8 mouse cellular contexts compared by ENCODE assay signal in genomic region chr19:4305491-4306189, GRCm38 (mm10). TPM values are rescaled to one million over a fixed set of nuclear protein-coding genes. Genes with fewer than 3 reads are reported as not detected.
DNase-seq lines count a peak whose midpoint lies in the region; ATAC-seq and TF ChIP-seq lines count a peak whose summit lies in the region.

No protein-coding gene starts in this region.

- H3K36me3 ChIP-seq in embryonic facial prominence, embryonic 12.5 days: no peaks in the 10 kb centered on the region
- H3K36me3 ChIP-seq in heart, postnatal 0 days (replicated peaks; ENCODE audit: control insufficient read depth, insufficient read depth, low read length): no peaks in the 10 kb centered on the region
- no peaks in the 10 kb centered on the region for H3K36me3 ChIP-seq in limb, embryonic 11.5 days (ENCODE audit: control insufficient read depth, insufficient read depth, low read length)
- no peaks in the 10 kb centered on the region for H3K36me3 ChIP-seq in midbrain, embryonic 15.5 days (replicated peaks)

- WGBS in embryonic facial prominence, embryonic 12.5 days: 1% methylated on average over 64 of the region's 68 CpGs
- 1% methylated on average over 60 of the region's 68 CpGs for WGBS in heart, postnatal 0 days
- under 1% methylated on average over 42 of the region's 68 CpGs for WGBS in limb, embryonic 11.5 days
- under 1% methylated on average over 62 of the region's 68 CpGs for WGBS in midbrain, embryonic 15.5 days

- ATAC-seq in embryonic facial prominence, embryonic 12.5 days (ENCODE audit: insufficient number of reproducible peaks, insufficient read depth, low FRiP score, low TSS enrichment): peak; percentile 19
- ATAC-seq in heart, postnatal 0 days (ENCODE audit: insufficient read depth, low read depth): peak; percentile 64
- peak; percentile 19 for ATAC-seq in limb, embryonic 11.5 days (ENCODE audit: insufficient number of reproducible peaks, low FRiP score, low TSS enrichment, low read depth)
- ATAC-seq in midbrain, embryonic 15.5 days (replicated peaks): peak; percentile 54

- DNase-seq in kidney, adult 18-20 months: peak; percentile 62
- DNase-seq in kidney, adult 11 months: no peak
- DNase-seq in adrenal gland, postnatal 10 days: peak; percentile 60
- peak; percentile 48 for DNase-seq in heart, postnatal 0 days (ENCODE audit: low spot score)
- DNase-seq in limb, embryonic 11.5 days (ENCODE audit: low spot score): peak; percentile 70
- peak; percentile 71 for DNase-seq in testis, postnatal 14 days (ENCODE audit: low spot score)

- no peaks in the 10 kb centered on the region for H3K27me3 ChIP-seq in embryonic facial prominence, embryonic 12.5 days
- no peaks in the 10 kb centered on the region for H3K27me3 ChIP-seq in heart, postnatal 0 days (ENCODE audit: control insufficient read depth, insufficient read depth, low read length)
- H3K27me3 ChIP-seq in limb, embryonic 11.5 days (ENCODE audit: control insufficient read depth, insufficient read depth, low read length): no peaks in the 10 kb centered on the region
- H3K27me3 ChIP-seq in midbrain, embryonic 15.5 days (replicated peaks): no peaks in the 10 kb centered on the region

- peak overlapping the region; percentile 80 for H3K27ac ChIP-seq in embryonic facial prominence, embryonic 12.5 days
- peak overlapping the region; percentile 80 for H3K27ac ChIP-seq in heart, postnatal 0 days (ENCODE audit: low read depth)
- peak overlapping the region; percentile 81 for H3K27ac ChIP-seq in limb, embryonic 11.5 days (replicated peaks; ENCODE audit: low read depth, low read length)
- H3K27ac ChIP-seq in midbrain, embryonic 15.5 days: peak overlapping the region; percentile 88

- H3K4me3 ChIP-seq in embryonic facial prominence, embryonic 12.5 days: peak overlapping the region; percentile 93
- H3K4me3 ChIP-seq in heart, postnatal 0 days (ENCODE audit: low read depth, low read length): peak overlapping the region; percentile 84
- H3K4me3 ChIP-seq in limb, embryonic 11.5 days (ENCODE audit: low read depth, low read length): peak overlapping the region; percentile 68
- H3K4me3 ChIP-seq in midbrain, embryonic 15.5 days: peak overlapping the region; percentile 100

- H3K4me2 ChIP-seq in embryonic facial prominence, embryonic 12.5 days (replicated peaks): peak overlapping the region; percentile 87
- H3K4me2 ChIP-seq in heart, postnatal 0 days (ENCODE audit: low read depth, low read length): peak overlapping the region; percentile 92
- peak overlapping the region; percentile 71 for H3K4me2 ChIP-seq in limb, embryonic 11.5 days (ENCODE audit: low read depth, severe bottlenecking)
- peak overlapping the region; percentile 65 for H3K4me2 ChIP-seq in midbrain, embryonic 15.5 days

- no peak for TF ChIP-seq EP300 in heart, postnatal 0 days (IDR thresholded peaks at IDR 0.05; ENCODE audit: low read depth)

- H3K4me1 ChIP-seq in embryonic facial prominence, embryonic 12.5 days: peaks cover 47% of the 10 kb centered on the region
- H3K4me1 ChIP-seq in heart, postnatal 0 days (ENCODE audit: control insufficient read depth, insufficient read depth): peaks cover 35% of the 10 kb centered on the region
- peaks cover 39% of the 10 kb centered on the region for H3K4me1 ChIP-seq in limb, embryonic 11.5 days (ENCODE audit: control insufficient read depth, insufficient read depth, low read length)
- H3K4me1 ChIP-seq in midbrain, embryonic 15.5 days: peaks cover 59% of the 10 kb centered on the region

- no peak for TF ChIP-seq CTCF in heart, postnatal 0 days (IDR thresholded peaks at IDR 0.05; ENCODE audit: low read depth)

- peak overlapping the region; percentile 90 for H3K9ac ChIP-seq in embryonic facial prominence, embryonic 12.5 days
- H3K9ac ChIP-seq in heart, postnatal 0 days (replicated peaks; ENCODE audit: low read depth, low read length): peak overlapping the region; percentile 90
- peak overlapping the region; percentile 98 for H3K9ac ChIP-seq in limb, embryonic 11.5 days (ENCODE audit: low read length)
- peak overlapping the region; percentile 97 for H3K9ac ChIP-seq in midbrain, embryonic 15.5 days

- H3K9me3 ChIP-seq in embryonic facial prominence, embryonic 12.5 days: no peaks in the 10 kb centered on the region
- H3K9me3 ChIP-seq in heart, postnatal 0 days (replicated peaks; ENCODE audit: control insufficient read depth, low read length): no peaks in the 10 kb centered on the region
- no peaks in the 10 kb centered on the region for H3K9me3 ChIP-seq in limb, embryonic 11.5 days (ENCODE audit: control insufficient read depth, low read length)
- H3K9me3 ChIP-seq in midbrain, embryonic 15.5 days: no peaks in the 10 kb centered on the region

RNA-seq across cellular contexts. Expression of gene Grk2, which starts 0.4 kb away (rescaled TPM):
- 10 to 100 TPM; 46.3 to 54.8 TPM for total RNA-seq in adrenal gland, postnatal 10 days (2021)
- polyA plus RNA-seq in embryonic facial prominence, embryonic 12.5 days (2016; fragmentation: Nextera tagmentation; extraction: Ambion mirVana): 15.0 and 19.0 TPM in 2 replicates
- total RNA-seq in heart, postnatal 0 days (2014; rRNA removed; ENCODE audit: low replicate concordance): 50.4 and 50.6 TPM in 2 replicates
- polyA plus RNA-seq in heart, postnatal 0 days (2015; fragmentation: Nextera tagmentation; extraction: Ambion mirVana): 6.9 and 7.8 TPM in 2 replicates
- 15.4 and 16.6 TPM in 2 replicates for polyA plus RNA-seq in limb, embryonic 11.5 days (2014; fragmentation: Nextera tagmentation; extraction: Ambion mirVana)
- 28.2 and 29.6 TPM in 2 replicates for polyA plus RNA-seq in midbrain, embryonic 15.5 days (2015; fragmentation: Nextera tagmentation; extraction: Ambion mirVana)

RNA-seq across cellular contexts. Expression of gene Ankrd13d, which starts 22.7 kb away (rescaled TPM):
- total RNA-seq in adrenal gland, postnatal 10 days (2021): 1 to 10 TPM; 3.5 to 8.5 TPM
- 11.0 and 13.4 TPM in 2 replicates for polyA plus RNA-seq in embryonic facial prominence, embryonic 12.5 days (2016; fragmentation: Nextera tagmentation; extraction: Ambion mirVana)
- total RNA-seq in heart, postnatal 0 days (2014; rRNA removed; ENCODE audit: low replicate concordance): 2.1 and 2.3 TPM in 2 replicates
- 0.40 and 0.41 TPM in 2 replicates for polyA plus RNA-seq in heart, postnatal 0 days (2015; fragmentation: Nextera tagmentation; extraction: Ambion mirVana)
- 5.6 and 7.5 TPM in 2 replicates for polyA plus RNA-seq in limb, embryonic 11.5 days (2014; fragmentation: Nextera tagmentation; extraction: Ambion mirVana)
- polyA plus RNA-seq in midbrain, embryonic 15.5 days (2015; fragmentation: Nextera tagmentation; extraction: Ambion mirVana): 53.9 and 57.1 TPM in 2 replicates

RNA-seq across cellular contexts. Expression of gene Ssh3, which starts 36.7 kb away (rescaled TPM):
- total RNA-seq in adrenal gland, postnatal 10 days (2021): 10 to 100 TPM; 16.8 to 21.9 TPM
- 11.1 and 11.5 TPM in 2 replicates for polyA plus RNA-seq in embryonic facial prominence, embryonic 12.5 days (2016; fragmentation: Nextera tagmentation; extraction: Ambion mirVana)
- 11.5 and 11.6 TPM in 2 replicates for total RNA-seq in heart, postnatal 0 days (2014; rRNA removed; ENCODE audit: low replicate concordance)
- polyA plus RNA-seq in heart, postnatal 0 days (2015; fragmentation: Nextera tagmentation; extraction: Ambion mirVana): 6.2 and 6.4 TPM in 2 replicates
- 4.2 and 4.4 TPM in 2 replicates for polyA plus RNA-seq in limb, embryonic 11.5 days (2014; fragmentation: Nextera tagmentation; extraction: Ambion mirVana)
- 12.2 and 16.2 TPM in 2 replicates for polyA plus RNA-seq in midbrain, embryonic 15.5 days (2015; fragmentation: Nextera tagmentation; extraction: Ambion mirVana)
